Mouse (Mus musculus) liver, embryonic 14.5 days (tissue): ENCODE measurements around the gene Nxf3.

Experiments
- CTCF ChIP-seq: IDR thresholded peaks from 2 replicates; pipeline ENCODE4 v1.5.1; 2016; ENCODE audit warnings: antibody characterized with exemption, low read depth, control low read depth
- EP300 ChIP-seq: IDR thresholded peaks from 2 replicates; pipeline ENCODE4 v1.6.1; 2016; ENCODE audit warnings: antibody characterized with exemption, low read depth

DNA sequence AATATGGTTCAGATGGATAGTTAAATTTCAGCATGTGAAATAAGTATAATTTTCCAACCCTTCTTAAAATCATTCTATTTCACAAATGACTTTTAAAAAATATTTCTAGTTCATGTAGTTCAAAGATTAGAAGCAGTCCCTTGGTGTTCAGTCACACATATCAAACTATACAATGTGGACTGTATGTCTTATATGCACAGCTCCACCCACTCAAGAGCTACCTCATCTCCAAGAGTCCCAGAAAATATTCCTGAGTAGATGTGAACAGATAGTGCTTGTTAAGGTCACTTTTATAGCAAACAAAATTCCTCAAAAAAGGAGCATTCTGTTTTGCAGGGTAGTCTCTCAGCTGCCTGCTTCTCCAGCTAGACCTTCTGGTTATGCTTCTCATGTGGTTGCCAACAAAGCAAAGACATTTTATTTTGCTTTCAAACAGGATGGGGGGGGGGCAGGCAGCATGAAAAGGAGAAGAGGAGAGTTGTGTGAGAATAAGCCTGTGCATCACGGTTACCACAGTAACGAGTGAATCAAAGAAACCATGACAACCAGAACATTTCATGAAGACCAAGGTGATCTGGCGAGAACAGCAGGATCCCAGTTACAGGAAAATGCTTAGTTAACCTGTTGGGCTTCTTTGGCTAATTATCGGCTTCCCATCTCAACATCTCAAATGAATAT lies 19.1 kb upstream of the Nxf3 start:
- TF ChIP-seq EP300, result no peak
- no peak for TF ChIP-seq CTCF
